Mouse (Mus musculus) stomach, embryonic 14.5 days (tissue): ENCODE measurements around the gene 4930402H24Rik. TPM values are rescaled to one million over a fixed set of nuclear protein-coding genes. Genes with fewer than 3 reads are reported as not detected.

Experiments used
- ATAC-seq: fragments of 200-750 bp; cut with Nextera tagmentation; 2 replicates; pipeline ENCODE4 v1.8.0; 2017; ENCODE audit warnings: low read depth, moderate TSS enrichment; ENCODE audit not compliant: insufficient number of reproducible peaks, insufficient read depth, low FRiP score
- H3K27ac ChIP-seq: fragments of 300-500 bp; sonication (generic); 2 replicates; pipeline ENCODE4 v1.5.1; 2014; ENCODE audit warnings: mild to moderate bottlenecking, low read length, moderate library complexity, mixed read lengths
- H3K27me3 ChIP-seq: fragments of 300-500 bp; sonication (generic); 2 replicates; pipeline ENCODE4 v1.6.1; 2014; ENCODE audit warnings: low read length, control low read depth, mixed read lengths; ENCODE audit not compliant: control insufficient read depth, insufficient read depth
- H3K36me3 ChIP-seq: fragments of 300-500 bp; sonication (generic); 2 replicates; pipeline ENCODE4 v1.6.1; 2014; ENCODE audit warnings: mild to moderate bottlenecking, control low read depth, low read length, moderate library complexity, mixed read lengths; ENCODE audit not compliant: control insufficient read depth, insufficient read depth
- H3K4me1 ChIP-seq: fragments of 300-500 bp; sonication (generic); 2 replicates; pipeline ENCODE4 v1.6.1; 2014; ENCODE audit warnings: low read length, control low read depth, mixed read lengths; ENCODE audit not compliant: control insufficient read depth, insufficient read depth
- H3K4me2 ChIP-seq: fragments of 300-500 bp; sonication (generic); replicated peaks from 2 replicates; pipeline ENCODE4 v1.6.1; 2014; ENCODE audit warnings: low read depth, low read length, control low read depth
- H3K4me3 ChIP-seq: fragments of 300-500 bp; sonication (generic); 2 replicates; pipeline ENCODE4 v1.5.1; 2014; ENCODE audit warnings: low read depth, low read length, control low read depth
- H3K9ac ChIP-seq: fragments of 300-500 bp; sonication (generic); replicated peaks from 2 replicates; pipeline ENCODE4 v1.6.1; 2014; ENCODE audit warnings: low read depth, mild to moderate bottlenecking, control low read depth, low read length, moderate library complexity, mixed read lengths
- H3K9me3 ChIP-seq: fragments of 300-500 bp; sonication (generic); 2 replicates; pipeline ENCODE4 v1.6.1; 2016; ENCODE audit warnings: low read depth, low read length, control low read depth; ENCODE audit not compliant: control insufficient read depth
- WGBS: fragments of 180-500 bp; shearing (Covaris S2); extraction: QIAGEN DNeasy Blood & Tissue Kit; methylation state at CpG from one replicate; pipeline ENCODE4 v1.1.7; 2014; 5-methylcytosine and 5-hydroxymethylcytosine counted together
- polyA plus RNA-seq: library from polyadenylated mRNA; unstranded; fragments of >200 nt; fragmentation: Nextera tagmentation; extraction: Ambion mirVana; gene quantifications from 2 replicates; pipeline ENCODE4 v1.2.1, GENCODE M21; 2014

Gene 4930402H24Rik
- polyA plus RNA-seq, 1 experiment from 2014 or later: 42.6 TPM

DNA sequence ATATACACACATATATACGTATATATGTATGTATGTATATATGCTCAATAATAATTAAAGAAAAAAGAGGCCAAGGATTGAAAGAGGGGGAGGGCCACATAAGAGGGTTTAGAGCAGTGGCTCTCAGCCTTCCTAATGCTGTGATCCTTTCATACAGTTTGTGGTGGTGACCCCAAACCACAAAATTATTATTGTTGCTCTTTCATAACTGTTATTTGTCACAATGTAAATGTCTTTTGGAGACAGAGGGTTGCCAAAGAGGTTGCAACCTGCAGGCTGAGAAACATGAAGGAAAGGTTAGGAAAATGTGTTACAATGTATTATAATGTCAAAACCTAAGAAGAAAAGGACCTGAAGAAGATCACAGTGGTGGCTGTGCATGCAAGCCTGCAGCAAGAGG is 88.3 kb downstream of the 4930402H24Rik start:
- H3K9ac ChIP-seq: no peak overlapping the region
- H3K36me3 ChIP-seq: peaks cover 3% of the 10 kb centered on the region; the same call in 1 of the 2 replicates
- no peak for ATAC-seq
- no peaks in the 10 kb centered on the region for H3K4me1 ChIP-seq
- H3K9me3 ChIP-seq: no peaks in the 10 kb centered on the region
- H3K27ac ChIP-seq: no peak overlapping the region
- H3K27me3 ChIP-seq: no peaks in the 10 kb centered on the region
- no peak overlapping the region for H3K4me2 ChIP-seq
- WGBS: 96% methylated on average over 1 of the region's 1 CpGs
- H3K4me3 ChIP-seq: no peak overlapping the region

DNA sequence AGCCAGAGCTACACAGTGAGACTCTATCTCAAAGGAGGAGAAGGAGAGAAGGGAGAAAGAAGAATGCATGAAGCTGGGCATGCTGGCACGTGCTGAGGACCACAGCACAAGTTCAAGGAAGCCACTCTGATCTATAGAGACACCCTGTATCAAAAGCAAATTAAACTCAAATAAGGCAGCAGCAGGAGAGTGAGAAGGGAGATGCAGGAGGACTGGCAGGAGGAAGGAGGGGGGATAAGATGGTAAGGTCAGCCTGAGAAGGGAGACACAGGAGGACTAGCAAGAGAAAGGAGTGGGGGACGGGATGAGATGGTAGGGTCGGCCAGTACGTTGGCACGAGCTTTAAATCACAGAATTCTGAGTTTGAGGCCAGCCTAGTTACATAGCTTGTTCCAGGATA is 90.0 kb downstream of the 4930402H24Rik start:
- Histone ChIP-seq H3K27ac (no peak overlapping the region), H3K9me3 (no peaks in the 10 kb centered on the region), H3K9ac (no peak overlapping the region), H3K27me3 (no peaks in the 10 kb centered on the region), H3K4me1 (no peaks in the 10 kb centered on the region), H3K4me2 (no peak overlapping the region), H3K36me3 (peaks cover 14% of the 10 kb centered on the region; the same call in 1 of the 2 replicates), H3K4me3 (no peak overlapping the region)
- 84% methylated on average over 5 of the region's 5 CpGs for WGBS
- ATAC-seq: no peak

- Histone ChIP-seq H3K36me3 (peaks cover 27% of the 10 kb centered on the region; the same call in 1 of the 2 replicates), H3K27me3 (no peaks in the 10 kb centered on the region), H3K4me3 (no peak overlapping the region), H3K27ac (no peak overlapping the region), H3K4me2 (no peak overlapping the region), H3K9ac (no peak overlapping the region), H3K4me1 (no peaks in the 10 kb centered on the region), H3K9me3 (no peaks in the 10 kb centered on the region)
- no peak for ATAC-seq
- 88% methylated on average over 1 of the region's 1 CpGs for WGBS
Measured at GRCm38 (mm10) chr2:130814492-130814891, 91.7 kb downstream of the 4930402H24Rik start.

DNA sequence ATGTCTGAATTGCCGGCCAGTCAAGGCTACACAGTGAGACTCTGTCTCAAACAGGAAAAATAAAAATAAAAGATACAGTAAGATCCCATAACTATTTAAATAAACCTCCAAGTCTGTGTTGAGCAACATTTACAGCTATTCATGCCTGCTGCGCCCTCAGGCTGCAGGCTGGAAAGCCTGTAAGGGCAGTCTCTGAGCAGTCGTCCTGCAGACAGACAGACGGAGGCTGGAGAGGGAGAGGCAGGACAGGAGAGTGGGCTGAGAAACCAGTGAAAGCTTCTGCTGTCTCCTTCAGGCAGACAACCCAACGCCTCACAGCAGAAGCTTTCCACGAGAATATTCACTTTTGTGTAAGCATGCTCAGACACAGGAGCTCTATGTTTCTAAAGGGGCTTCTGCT is 92.5 kb downstream of the 4930402H24Rik start:
- Histone ChIP-seq H3K9ac (no peak overlapping the region), H3K4me2 (no peak overlapping the region), H3K27me3 (no peaks in the 10 kb centered on the region), H3K27ac (no peak overlapping the region), H3K9me3 (no peaks in the 10 kb centered on the region), H3K4me3 (no peak overlapping the region), H3K36me3 (peaks cover 35% of the 10 kb centered on the region), H3K4me1 (no peaks in the 10 kb centered on the region)
- no peak for ATAC-seq
- 78% methylated on average over 6 of the region's 6 CpGs for WGBS

DNA sequence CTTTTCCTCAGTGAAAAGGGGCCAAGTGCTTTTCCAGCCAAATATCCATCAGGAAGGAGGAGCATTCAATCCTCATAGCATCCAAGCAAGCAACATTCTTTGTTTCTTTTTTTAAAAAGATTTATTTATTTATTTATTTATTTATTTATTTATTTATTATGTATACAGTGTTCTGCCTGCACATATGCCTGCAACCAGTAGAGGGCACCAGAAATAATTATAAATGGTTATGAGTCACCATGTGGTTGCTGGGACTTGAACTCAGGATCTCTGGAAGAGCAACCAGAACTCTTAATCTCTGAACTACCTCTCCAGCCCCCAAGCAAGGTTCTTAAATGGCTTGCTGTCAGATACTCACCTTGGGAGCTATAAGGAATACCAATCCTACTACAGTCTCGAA is 93.7 kb downstream of the 4930402H24Rik start:
- H3K4me1 ChIP-seq: no peaks in the 10 kb centered on the region
- 95% methylated on average over 1 of the region's 1 CpGs for WGBS

GRCm38 (mm10) chr2:130805146-130805545 is 101.1 kb downstream of the 4930402H24Rik start:
- Histone ChIP-seq H3K27ac (no peak overlapping the region), H3K9ac (no peak overlapping the region), H3K4me1 (no peaks in the 10 kb centered on the region), H3K9me3 (no peaks in the 10 kb centered on the region), H3K4me2 (no peak overlapping the region), H3K36me3 (peaks cover 43% of the 10 kb centered on the region), H3K4me3 (no peak overlapping the region), H3K27me3 (no peaks in the 10 kb centered on the region)
- no peak for ATAC-seq
- 89% methylated on average over 3 of the region's 3 CpGs for WGBS

More for the DNA sequence above, 93.7 kb downstream of the 4930402H24Rik start:
- H3K4me3 ChIP-seq: no peak overlapping the region
- H3K4me2 ChIP-seq: no peak overlapping the region
- peaks cover 37% of the 10 kb centered on the region for H3K36me3 ChIP-seq
- no peak for ATAC-seq
- H3K9ac ChIP-seq: no peak overlapping the region
- H3K27me3 ChIP-seq: no peaks in the 10 kb centered on the region
- H3K9me3 ChIP-seq: no peaks in the 10 kb centered on the region
- no peak overlapping the region for H3K27ac ChIP-seq

- H3K9ac ChIP-seq: no peak overlapping the region
- 73% methylated on average over 25 of the region's 25 CpGs for whole genome bisulfite sequencing
- no peak for ATAC-seq
- H3K27ac ChIP-seq: no peak overlapping the region
- H3K27me3 ChIP-seq: no peaks in the 10 kb centered on the region
- H3K4me1 ChIP-seq: no peaks in the 10 kb centered on the region
- no peak overlapping the region for H3K4me3 ChIP-seq
- peaks cover 29% of the 10 kb centered on the region for H3K36me3 ChIP-seq
- H3K9me3 ChIP-seq: no peaks in the 10 kb centered on the region
- no peak overlapping the region for H3K4me2 ChIP-seq
Measured at GRCm38 (mm10) chr2:130803706-130804105, 102.5 kb downstream of the 4930402H24Rik start.

GRCm38 (mm10) chr2:130795731-130796130 is 110.5 kb downstream of the 4930402H24Rik start:
- Histone ChIP-seq H3K27me3 (no peaks in the 10 kb centered on the region), H3K27ac (no peak overlapping the region), H3K4me2 (no peak overlapping the region), H3K36me3 (peaks cover 11% of the 10 kb centered on the region), H3K4me3 (no peak overlapping the region), H3K9ac (no peak overlapping the region), H3K9me3 (no peaks in the 10 kb centered on the region), H3K4me1 (no peaks in the 10 kb centered on the region)
- no peak for ATAC-seq
- WGBS: 75% methylated on average over 8 of the region's 8 CpGs

GRCm38 (mm10) chr2:130791722-130792121 is 114.5 kb downstream of the 4930402H24Rik start:
- no peak overlapping the region for H3K4me3 ChIP-seq
- H3K4me2 ChIP-seq: no peak overlapping the region
- WGBS: 94% methylated on average over 7 of the region's 7 CpGs
- H3K36me3 ChIP-seq: peaks cover 16% of the 10 kb centered on the region
- H3K9me3 ChIP-seq: no peaks in the 10 kb centered on the region
- no peaks in the 10 kb centered on the region for H3K27me3 ChIP-seq
- no peak overlapping the region for H3K27ac ChIP-seq
- no peak for ATAC-seq
- no peaks in the 10 kb centered on the region for H3K4me1 ChIP-seq
- H3K9ac ChIP-seq: no peak overlapping the region
